Mouse (Mus musculus): ENCODE results near the gene Dimt1.

GRCm38 (mm10) chr13:106942721-106943120 lies 4.2 kb upstream of the Dimt1 start:
- TF ChIP-seq POLR2A (IDR thresholded peaks at IDR 0.05; ENCODE audit: low read depth, low read length) (no peak), CTCF (IDR thresholded peaks at IDR 0.05; ENCODE audit: borderline replicate concordance, insufficient read depth, low read length) (no peak)

Data from embryonic fibroblast, embryonic 13.5 days (primary cell).